Mouse (Mus musculus): ENCODE results near the gene Anks1b. TPM values are rescaled to one million over a fixed set of nuclear protein-coding genes. Genes with fewer than 3 reads are reported as not detected.

Gene Anks1b
- polyA plus RNA-seq, 1 experiment from 2014 or later, result 0.10 TPM

DNA sequence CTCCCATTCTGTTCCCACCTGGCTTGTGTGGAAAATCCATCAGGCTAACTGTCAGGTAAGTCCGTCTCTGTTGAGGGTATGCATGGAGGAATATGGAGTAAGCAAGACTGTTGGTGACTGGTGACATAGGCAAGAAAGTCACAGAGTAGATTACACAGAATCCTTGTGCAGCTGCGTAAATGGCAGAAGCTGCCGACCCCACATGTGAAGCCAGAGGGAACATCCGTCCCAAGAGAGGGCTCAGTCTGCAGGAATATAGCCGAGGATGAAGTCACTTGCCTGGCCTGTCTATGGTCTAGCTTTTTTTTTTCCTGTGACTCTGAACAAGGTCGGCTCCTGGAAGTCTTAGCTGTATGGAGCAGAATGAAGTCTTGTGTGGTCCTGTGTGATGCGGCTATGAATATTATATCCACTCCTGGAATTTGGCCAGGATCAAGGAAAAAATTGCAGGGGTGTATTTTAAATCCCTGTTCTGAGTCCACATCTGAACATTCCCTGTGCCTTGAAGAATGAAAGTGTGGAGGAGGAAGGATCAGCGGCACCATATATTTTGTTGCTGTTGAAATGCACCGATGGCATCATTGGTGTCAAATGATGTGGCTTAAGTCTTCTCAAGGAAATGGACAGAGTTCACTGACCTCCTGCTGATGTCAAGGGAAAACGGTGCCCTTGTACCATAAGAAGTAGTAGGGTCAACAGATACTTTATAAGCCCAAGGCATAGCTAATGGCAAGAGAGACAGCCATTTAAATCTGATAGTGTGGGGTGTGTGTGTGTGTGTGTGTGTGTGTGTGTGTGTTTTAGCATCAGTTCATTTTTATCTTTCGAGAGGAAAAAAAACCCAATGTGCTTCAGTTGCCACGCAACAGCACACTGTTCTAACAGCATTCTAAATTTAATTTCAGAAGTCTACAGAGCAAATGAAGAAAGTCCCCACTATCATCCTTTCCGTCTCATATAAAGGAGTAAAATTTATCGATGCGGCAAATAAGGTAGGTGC lies 1067.5 kb downstream of the Anks1b start:
- no peak for ATAC-seq (ENCODE audit: insufficient read depth)
- Histone ChIP-seq H3K9me3 (replicated peaks) (no peaks in the 10 kb centered on the region), H3K4me1 (replicated peaks) (no peaks in the 10 kb centered on the region), H3K4me3 (replicated peaks) (no peak overlapping the region), H3K4me2 (no peak overlapping the region), H3K36me3 (replicated peaks) (no peaks in the 10 kb centered on the region), H3K27me3 (no peaks in the 10 kb centered on the region), H3K9ac (no peak overlapping the region), H3K27ac (replicated peaks) (no peak overlapping the region)
- 71% methylated on average over 15 of the region's 15 CpGs for WGBS (ENCODE audit: insufficient replicate concordance)

DNA sequence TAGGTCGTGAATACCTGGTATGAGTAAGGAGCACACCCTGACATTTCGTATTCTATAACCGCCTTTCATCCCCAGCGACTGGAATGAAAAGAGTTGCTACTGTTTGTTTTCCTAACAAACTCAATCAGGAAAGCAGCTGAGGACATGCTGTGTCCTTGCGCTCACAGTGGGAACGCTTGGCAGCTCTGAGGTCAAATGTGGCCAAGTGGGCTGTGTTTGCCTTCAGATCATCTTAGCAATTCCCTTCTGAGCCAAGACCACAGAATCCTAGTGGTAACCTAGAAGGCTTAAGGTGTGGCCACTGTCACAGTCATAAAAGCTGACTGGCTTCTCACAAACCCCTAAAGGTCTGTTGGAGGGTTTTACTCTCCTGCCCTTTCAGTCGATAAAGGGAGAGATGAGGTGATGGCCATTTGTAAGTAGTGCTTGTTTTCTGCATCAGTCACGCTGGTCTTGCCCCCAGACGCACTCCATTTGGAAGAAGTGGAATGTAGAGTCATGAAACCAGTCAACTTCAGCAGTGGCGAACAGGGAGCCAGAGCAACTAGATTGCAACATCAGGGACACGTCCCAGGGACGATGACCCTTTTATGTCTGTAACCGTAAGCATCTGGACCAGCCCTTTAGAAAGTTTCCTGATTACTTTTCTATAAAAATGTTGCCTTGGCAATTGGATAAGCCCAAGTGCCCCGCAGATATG lies 1068.8 kb downstream of the Anks1b start:
- no peak for ATAC-seq (ENCODE audit: insufficient read depth)
- H3K27ac ChIP-seq (replicated peaks), result no peak overlapping the region
- 66% methylated on average over 14 of the region's 14 CpGs for WGBS (ENCODE audit: insufficient replicate concordance)
- no peak overlapping the region for H3K4me2 ChIP-seq
- no peak overlapping the region for H3K9ac ChIP-seq
- H3K9me3 ChIP-seq (replicated peaks), result no peaks in the 10 kb centered on the region
- no peaks in the 10 kb centered on the region for H3K36me3 ChIP-seq (replicated peaks)
- no peak overlapping the region for H3K4me3 ChIP-seq (replicated peaks)
- no peaks in the 10 kb centered on the region for H3K27me3 ChIP-seq
- no peaks in the 10 kb centered on the region for H3K4me1 ChIP-seq (replicated peaks)

GRCm38 (mm10) chr10:90947043-90947442 lies 1073.7 kb downstream of the Anks1b start:
- Histone ChIP-seq H3K27ac (replicated peaks) (no peak overlapping the region), H3K9ac (no peak overlapping the region), H3K36me3 (replicated peaks) (no peaks in the 10 kb centered on the region), H3K27me3 (no peaks in the 10 kb centered on the region), H3K4me1 (replicated peaks) (no peaks in the 10 kb centered on the region), H3K9me3 (replicated peaks) (no peaks in the 10 kb centered on the region), H3K4me3 (replicated peaks) (no peak overlapping the region), H3K4me2 (no peak overlapping the region)
- ATAC-seq (ENCODE audit: insufficient read depth), result no peak
- WGBS (ENCODE audit: insufficient replicate concordance), result 75% methylated on average over 6 of the region's 6 CpGs

GRCm38 (mm10) chr10:90947608-90948373 lies 1074.5 kb downstream of the Anks1b start:
- H3K27ac ChIP-seq (replicated peaks), result no peak overlapping the region
- WGBS (ENCODE audit: insufficient replicate concordance), result 77% methylated on average over 18 of the region's 18 CpGs
- H3K27me3 ChIP-seq, result no peaks in the 10 kb centered on the region
- no peak overlapping the region for H3K4me2 ChIP-seq
- H3K4me1 ChIP-seq (replicated peaks), result no peaks in the 10 kb centered on the region
- H3K36me3 ChIP-seq (replicated peaks), result no peaks in the 10 kb centered on the region
- no peak overlapping the region for H3K4me3 ChIP-seq (replicated peaks)
- H3K9ac ChIP-seq, result no peak overlapping the region
- ATAC-seq (ENCODE audit: insufficient read depth), result no peak
- H3K9me3 ChIP-seq (replicated peaks), result no peaks in the 10 kb centered on the region

- ATAC-seq (ENCODE audit: insufficient read depth), result no peak
- Histone ChIP-seq H3K4me1 (replicated peaks) (no peaks in the 10 kb centered on the region), H3K27me3 (no peaks in the 10 kb centered on the region), H3K9ac (no peak overlapping the region), H3K4me2 (no peak overlapping the region), H3K27ac (replicated peaks) (no peak overlapping the region), H3K9me3 (replicated peaks) (no peaks in the 10 kb centered on the region), H3K36me3 (replicated peaks) (no peaks in the 10 kb centered on the region), H3K4me3 (replicated peaks) (no peak overlapping the region)
- WGBS (ENCODE audit: insufficient replicate concordance), result 75% methylated on average over 15 of the region's 15 CpGs
Measured at GRCm38 (mm10) chr10:90953103-90953709, 1079.9 kb downstream of the Anks1b start.

- ATAC-seq (ENCODE audit: insufficient read depth), result no peak
- H3K27ac ChIP-seq (replicated peaks), result no peak overlapping the region
- no peaks in the 10 kb centered on the region for H3K4me1 ChIP-seq (replicated peaks)
- H3K4me2 ChIP-seq, result no peak overlapping the region
- 71% methylated on average over 6 of the region's 6 CpGs for WGBS (ENCODE audit: insufficient replicate concordance)
- no peaks in the 10 kb centered on the region for H3K9me3 ChIP-seq (replicated peaks)
- no peak overlapping the region for H3K4me3 ChIP-seq (replicated peaks)
- no peaks in the 10 kb centered on the region for H3K36me3 ChIP-seq (replicated peaks)
- no peaks in the 10 kb centered on the region for H3K27me3 ChIP-seq
- no peak overlapping the region for H3K9ac ChIP-seq
Measured at GRCm38 (mm10) chr10:90953821-90954220, 1080.5 kb downstream of the Anks1b start.

- 57% methylated on average over 7 of the region's 7 CpGs for WGBS (ENCODE audit: insufficient replicate concordance)
- H3K4me2 ChIP-seq, result no peak overlapping the region
- no peak for ATAC-seq (ENCODE audit: insufficient read depth)
- no peak overlapping the region for H3K27ac ChIP-seq (replicated peaks)
- no peaks in the 10 kb centered on the region for H3K4me1 ChIP-seq (replicated peaks)
- H3K36me3 ChIP-seq (replicated peaks), result no peaks in the 10 kb centered on the region
- H3K27me3 ChIP-seq, result peaks cover 7% of the 10 kb centered on the region; the same call in 1 of the 2 replicates
- H3K9ac ChIP-seq, result no peak overlapping the region
- H3K4me3 ChIP-seq (replicated peaks), result no peak overlapping the region
- no peaks in the 10 kb centered on the region for H3K9me3 ChIP-seq (replicated peaks)
Measured at GRCm38 (mm10) chr10:90960374-90960773, 1087.1 kb downstream of the Anks1b start.

GRCm38 (mm10) chr10:90964511-90964910 lies 1091.2 kb downstream of the Anks1b start:
- whole genome bisulfite sequencing (ENCODE audit: insufficient replicate concordance), result 21% methylated on average over 9 of the region's 9 CpGs
- H3K9ac ChIP-seq, result no peak overlapping the region
- 0 out of 2 replicates have a peak, but pooled peaks cover 2% of the 10 kb centered on the region for H3K4me1 ChIP-seq (replicated peaks)
- H3K27me3 ChIP-seq, result peaks cover 45% of the 10 kb centered on the region
- no peak overlapping the region for H3K27ac ChIP-seq (replicated peaks)
- H3K4me2 ChIP-seq, result no peak overlapping the region
- no peak overlapping the region for H3K4me3 ChIP-seq (replicated peaks)
- ATAC-seq (ENCODE audit: insufficient read depth), result no peak
- H3K9me3 ChIP-seq (replicated peaks), result no peaks in the 10 kb centered on the region
- no peaks in the 10 kb centered on the region for H3K36me3 ChIP-seq (replicated peaks)

- H3K27me3 ChIP-seq, result peaks cover 57% of the 10 kb centered on the region
- H3K27ac ChIP-seq (replicated peaks), result no peak overlapping the region
- 0 out of 2 replicates have a peak, but pooled peaks cover 7% of the 10 kb centered on the region for H3K4me1 ChIP-seq (replicated peaks)
- H3K36me3 ChIP-seq (replicated peaks), result no peaks in the 10 kb centered on the region
- no peak overlapping the region for H3K9ac ChIP-seq
- ATAC-seq (ENCODE audit: insufficient read depth), result no peak
- no peak overlapping the region for H3K4me2 ChIP-seq
- H3K9me3 ChIP-seq (replicated peaks), result no peaks in the 10 kb centered on the region
- WGBS (ENCODE audit: insufficient replicate concordance), result 48% methylated on average over 14 of the region's 14 CpGs
- H3K4me3 ChIP-seq (replicated peaks), result no peak overlapping the region
Measured at GRCm38 (mm10) chr10:90965671-90966315, 1092.5 kb downstream of the Anks1b start.

- H3K27ac ChIP-seq (replicated peaks), result no peak overlapping the region
- no peak overlapping the region for H3K4me3 ChIP-seq (replicated peaks)
- no peaks in the 10 kb centered on the region for H3K36me3 ChIP-seq (replicated peaks)
- WGBS (ENCODE audit: insufficient replicate concordance), result 10% methylated on average over 9 of the region's 9 CpGs
- H3K4me1 ChIP-seq (replicated peaks), result 0 out of 2 replicates have a peak, but pooled peaks cover 7% of the 10 kb centered on the region
- no peak for ATAC-seq (ENCODE audit: insufficient read depth)
- H3K9ac ChIP-seq, result no peak overlapping the region
- peaks cover 62% of the 10 kb centered on the region for H3K27me3 ChIP-seq
- no peak overlapping the region for H3K4me2 ChIP-seq
- no peaks in the 10 kb centered on the region for H3K9me3 ChIP-seq (replicated peaks)
Measured at GRCm38 (mm10) chr10:90966821-90967220, 1093.5 kb downstream of the Anks1b start.

Measured in liver, embryonic 15.5 days (tissue).